In genomic region chr9:87298900-87299299, GRCm38 (mm10) we compare ENCODE assay signal across 12 mouse cellular contexts. TPM values are rescaled to one million over a fixed set of nuclear protein-coding genes. Genes with fewer than 3 reads are reported as not detected.
A peak's percentile ranks its signal among the peaks of the same experiment; 100 is the strongest.
DNase-seq lines count a peak whose midpoint lies in the region; ATAC-seq and TF ChIP-seq lines count a peak whose summit lies in the region.
"Had no signal": no experiment of that assay in that cellular context is flagged by ENCODE, and none has a peak within 500 bp of the region (broad histone marks: within the 10 kb centered on the region; RNA-seq: fewer than 3 reads in every experiment).

No protein-coding gene starts in this region.

- peaks cover 12% of the 10 kb centered on the region; the same call in 1 of the 2 replicates for H3K4me1 ChIP-seq in hindbrain, embryonic 10.5 days (replicated peaks)
- H3K4me1 ChIP-seq in hindbrain, embryonic 12.5 days, result no peaks in the 10 kb centered on the region
- no peaks in the 10 kb centered on the region for H3K4me1 ChIP-seq in embryonic facial prominence, embryonic 11.5 days (ENCODE audit: control insufficient read depth, insufficient read depth, low read length)
- H3K4me1 ChIP-seq in thymus, adult 2 months (replicated peaks; ENCODE audit: control insufficient read depth, insufficient read depth, low read length), result no peaks in the 10 kb centered on the region
- H3K4me1 ChIP-seq: limb, embryonic 12.5 days had no signal

- no peaks in the 10 kb centered on the region for H3K36me3 ChIP-seq in hindbrain, embryonic 10.5 days
- no peaks in the 10 kb centered on the region for H3K36me3 ChIP-seq in hindbrain, embryonic 12.5 days
- no peaks in the 10 kb centered on the region for H3K36me3 ChIP-seq in embryonic facial prominence, embryonic 11.5 days (replicated peaks; ENCODE audit: control insufficient read depth, insufficient read depth, low read depth, low read length)
- H3K36me3 ChIP-seq in thymus, adult 2 months (ENCODE audit: control insufficient read depth, insufficient read depth, low read length), result no peaks in the 10 kb centered on the region
- H3K36me3 ChIP-seq: limb, embryonic 12.5 days had no signal

- no peak for TF ChIP-seq CTCF in brain, embryonic 14.5 days (IDR thresholded peaks at IDR 0.05; ENCODE audit: borderline replicate concordance, extremely low read depth, insufficient read depth, insufficient read length)
- TF ChIP-seq CTCF in thymus, adult 2 months (IDR thresholded peaks at IDR 0.05; ENCODE audit: borderline replicate concordance, control insufficient read depth, extremely low read depth, insufficient read depth, low read length, poor library complexity), result no peak

- no peaks in the 10 kb centered on the region for H3K9me3 ChIP-seq in hindbrain, embryonic 10.5 days
- H3K9me3 ChIP-seq in hindbrain, embryonic 12.5 days (replicated peaks), result no peaks in the 10 kb centered on the region
- no peaks in the 10 kb centered on the region for H3K9me3 ChIP-seq in embryonic facial prominence, embryonic 11.5 days (replicated peaks; ENCODE audit: control insufficient read depth, low read length)
- H3K9me3 ChIP-seq: limb, embryonic 12.5 days had no signal

- ATAC-seq in hindbrain, embryonic 12.5 days (ENCODE audit: low FRiP score), result no peak
- ATAC-seq in embryonic facial prominence, embryonic 11.5 days (replicated peaks; ENCODE audit: insufficient number of reproducible peaks, low FRiP score, low TSS enrichment, low read depth), result peak; percentile 70; the same call in 1 of the 2 replicates
- ATAC-seq: intestine, embryonic 16.5 days had no signal

- no peak for TF ChIP-seq POLR2A in brain, embryonic 14.5 days (IDR thresholded peaks at IDR 0.05; ENCODE audit: borderline replicate concordance, extremely low read depth, insufficient read depth, insufficient read length, poor library complexity, severe bottlenecking)
- no peak for TF ChIP-seq POLR2A in thymus, adult 2 months (IDR thresholded peaks at IDR 0.05; ENCODE audit: control insufficient read depth, extremely low read depth, insufficient read depth, low read length, poor library complexity)

- H3K4me2 ChIP-seq in hindbrain, embryonic 12.5 days (replicated peaks), result no peak overlapping the region
- H3K4me2 ChIP-seq in embryonic facial prominence, embryonic 11.5 days (ENCODE audit: low read depth, low read length), result no peak overlapping the region
- H3K4me2 ChIP-seq: limb, embryonic 12.5 days had no signal

- no peak overlapping the region for H3K9ac ChIP-seq in hindbrain, embryonic 12.5 days
- H3K9ac ChIP-seq in embryonic facial prominence, embryonic 11.5 days (replicated peaks; ENCODE audit: low read length), result no peak overlapping the region
- H3K9ac ChIP-seq: limb, embryonic 12.5 days had no signal

- H3K27ac ChIP-seq in hindbrain, embryonic 10.5 days, result no peak overlapping the region
- H3K27ac ChIP-seq in hindbrain, embryonic 12.5 days, result no peak overlapping the region
- no peak overlapping the region for H3K27ac ChIP-seq in embryonic facial prominence, embryonic 11.5 days (replicated peaks; ENCODE audit: low read depth, low read length)
- H3K27ac ChIP-seq in thymus, adult 2 months (ENCODE audit: control insufficient read depth, insufficient read depth, low read length), result no peak overlapping the region
- H3K27ac ChIP-seq: heart, adult 2 months; limb, embryonic 12.5 days had no signal

- 59% methylated on average over 12 of the region's 12 CpGs for WGBS in hindbrain, embryonic 10.5 days
- 51% methylated on average over 12 of the region's 12 CpGs for WGBS in hindbrain, embryonic 12.5 days
- 48% methylated on average over 12 of the region's 12 CpGs for WGBS in embryonic facial prominence, embryonic 11.5 days
- WGBS in thymus, adult 2 months, result 84% methylated on average over 12 of the region's 12 CpGs

- H3K4me3 ChIP-seq in hindbrain, embryonic 10.5 days, result no peak overlapping the region
- H3K4me3 ChIP-seq in hindbrain, embryonic 12.5 days, result no peak overlapping the region
- H3K4me3 ChIP-seq in embryonic facial prominence, embryonic 11.5 days (ENCODE audit: low read depth, low read length), result no peak overlapping the region
- H3K4me3 ChIP-seq in thymus, adult 2 months (ENCODE audit: control insufficient read depth, insufficient read depth, low read length), result no peak overlapping the region
- H3K4me3 ChIP-seq: heart, adult 2 months; limb, embryonic 12.5 days had no signal

- DNase-seq in hindbrain, embryonic 10.5 days (ENCODE audit: low spot score), result peak; percentile 22
- DNase-seq in brain, embryonic 14.5 days (ENCODE audit: low read depth), result peak; percentile 40
- no peak for DNase-seq in embryonic facial prominence, embryonic 11.5 days (ENCODE audit: low spot score)
- peak; percentile 11 to 44 for DNase-seq in layer of hippocampus, postnatal 14 days (ENCODE audit: low spot score in 2 of 2)
- no peak for DNase-seq in ovary, adult 18-20 months (ENCODE audit: low spot score)
- DNase-seq in kidney, adult 18-20 months, result no peak
- no peak for DNase-seq in thymus, adult 2 months
- DNase-seq: heart, adult 2 months; lung, postnatal 10 days had no signal

- no peaks in the 10 kb centered on the region for H3K27me3 ChIP-seq in hindbrain, embryonic 10.5 days (ENCODE audit: insufficient read depth, poor library complexity, severe bottlenecking)
- no peaks in the 10 kb centered on the region for H3K27me3 ChIP-seq in hindbrain, embryonic 12.5 days
- H3K27me3 ChIP-seq in embryonic facial prominence, embryonic 11.5 days (ENCODE audit: control insufficient read depth, insufficient read depth, low read length), result no peaks in the 10 kb centered on the region
- H3K27me3 ChIP-seq in thymus, adult 2 months (ENCODE audit: control insufficient read depth, insufficient read depth, low read length), result no peaks in the 10 kb centered on the region
- H3K27me3 ChIP-seq: limb, embryonic 12.5 days had no signal

RNA-seq across cellular contexts. Expression of gene Cep162, which starts 43.6 kb away (rescaled TPM):
- polyA plus RNA-seq in hindbrain, embryonic 10.5 days (2016; fragmentation: Nextera tagmentation; extraction: Ambion mirVana), result 9.3 and 11.7 TPM in 2 replicates
- 9.5 and 10.4 TPM in 2 replicates for polyA plus RNA-seq in hindbrain, embryonic 12.5 days (2016; fragmentation: Nextera tagmentation; extraction: Ambion mirVana)
- polyA plus RNA-seq in brain, embryonic 14.5 days (2012; rRNA removed), result 6.3 and 8.8 TPM in 2 replicates
- polyA plus RNA-seq in embryonic facial prominence, embryonic 11.5 days (2014; fragmentation: Nextera tagmentation; extraction: Ambion mirVana), result 7.5 and 9.6 TPM in 2 replicates
- total RNA-seq in layer of hippocampus, postnatal 14 days (2021), result 10 to 100 TPM in 1 of 2 experiments, 1 to 10 TPM in 1; 6.2 to 10.3 TPM
- polyA plus RNA-seq in thymus, adult 2 months (2012; rRNA removed), result 2.1 TPM in 2 replicates

Comparison
In these comparisons a context has a peak if more than half of its experiments do, and no peak if none do; other contexts are left out.
1. DNase-seq: peak in hindbrain, embryonic 10.5 days (single experiment), brain, embryonic 14.5 days (single experiment) and layer of hippocampus, postnatal 14 days (2 of 2); none in embryonic facial prominence, embryonic 11.5 days (single experiment), ovary, adult 18-20 months (single experiment), kidney, adult 18-20 months (single experiment) and thymus, adult 2 months (single experiment).